Mouse (Mus musculus): ENCODE data around the gene St6galnac5.

Gene St6galnac5

GRCm38 (mm10) chr3:152913625-152914024 lies 68.4 kb downstream of the St6galnac5 start:
- DNase-seq (ENCODE audit: low read depth, low spot score) = no peak

GRCm38 (mm10) chr3:152913150-152913549 lies 68.9 kb downstream of the St6galnac5 start:
- DNase-seq (ENCODE audit: low read depth, low spot score) = no peak

- DNase-seq (ENCODE audit: low read depth, low spot score) = no peak
Measured at GRCm38 (mm10) chr3:152912216-152913101, 69.6 kb downstream of the St6galnac5 start.

- DNase-seq (ENCODE audit: low read depth, low spot score) = no peak
Measured at GRCm38 (mm10) chr3:152911578-152911977, 70.5 kb downstream of the St6galnac5 start.

- DNase-seq (ENCODE audit: low read depth, low spot score) = no peak
Measured at GRCm38 (mm10) chr3:152907683-152908082, 74.4 kb downstream of the St6galnac5 start.

- no peak for DNase-seq (ENCODE audit: low read depth, low spot score)
Measured at GRCm38 (mm10) chr3:152907087-152907486, 75.0 kb downstream of the St6galnac5 start.

- no peak for DNase-seq (ENCODE audit: low read depth, low spot score)
Measured at GRCm38 (mm10) chr3:152905800-152906199, 76.2 kb downstream of the St6galnac5 start.

GRCm38 (mm10) chr3:152905026-152905425 lies 77.0 kb downstream of the St6galnac5 start:
- no peak for DNase-seq (ENCODE audit: low read depth, low spot score)

GRCm38 (mm10) chr3:152898906-152899305 lies 83.1 kb downstream of the St6galnac5 start:
- DNase-seq (ENCODE audit: low read depth, low spot score) = no peak

- no peak for DNase-seq (ENCODE audit: low read depth, low spot score)
Measured at GRCm38 (mm10) chr3:152897196-152897595, 84.8 kb downstream of the St6galnac5 start.

- no peak for DNase-seq (ENCODE audit: low read depth, low spot score)
Measured at GRCm38 (mm10) chr3:152896111-152896510, 85.9 kb downstream of the St6galnac5 start.

- DNase-seq (ENCODE audit: low read depth, low spot score) = no peak
Measured at GRCm38 (mm10) chr3:152894935-152895334, 87.1 kb downstream of the St6galnac5 start.

GRCm38 (mm10) chr3:152888116-152888515 lies 93.9 kb downstream of the St6galnac5 start:
- no peak for DNase-seq (ENCODE audit: low read depth, low spot score)

GRCm38 (mm10) chr3:152886749-152887148 lies 95.3 kb downstream of the St6galnac5 start:
- DNase-seq (ENCODE audit: low read depth, low spot score) = no peak

- no peak for DNase-seq (ENCODE audit: low read depth, low spot score)
Measured at GRCm38 (mm10) chr3:152883556-152883955, 98.5 kb downstream of the St6galnac5 start.

GRCm38 (mm10) chr3:152881706-152882105 lies 100.3 kb downstream of the St6galnac5 start:
- no peak for DNase-seq (ENCODE audit: low read depth, low spot score)

- DNase-seq (ENCODE audit: low read depth, low spot score) = no peak
Measured at GRCm38 (mm10) chr3:152880121-152880835, 101.8 kb downstream of the St6galnac5 start.

- DNase-seq (ENCODE audit: low read depth, low spot score) = no peak
Measured at GRCm38 (mm10) chr3:152875723-152876290, 106.2 kb downstream of the St6galnac5 start.

GRCm38 (mm10) chr3:152874431-152875355 lies 107.4 kb downstream of the St6galnac5 start:
- DNase-seq (ENCODE audit: low read depth, low spot score) = no peak

GRCm38 (mm10) chr3:152872596-152872995 lies 109.5 kb downstream of the St6galnac5 start:
- DNase-seq (ENCODE audit: low read depth, low spot score) = no peak

- DNase-seq (ENCODE audit: low read depth, low spot score) = no peak
Measured at GRCm38 (mm10) chr3:152872054-152872453, 110.0 kb downstream of the St6galnac5 start.
